Mouse (Mus musculus): ENCODE results near the gene Scd1.

Scd1 gene

GRCm38 (mm10) chr19:44364029-44364428, 43.6 kb downstream of the Scd1 start:
- DNase-seq (ENCODE audit: low spot score in 2 of 2) = no peak

- peak; percentile 39 to 84 for DNase-seq (ENCODE audit: low spot score in 2 of 2)
These were observed 44.1 kb downstream of the Scd1 start for GRCm38 (mm10) chr19:44363529-44363928.

- no peak for DNase-seq (ENCODE audit: low spot score in 2 of 2)
These were observed 49.0 kb downstream of the Scd1 start for GRCm38 (mm10) chr19:44358700-44359099.

- DNase-seq (ENCODE audit: low spot score in 2 of 2) = peak in 1 of 2 experiments; percentile 60
These were observed 55.9 kb downstream of the Scd1 start for GRCm38 (mm10) chr19:44351756-44352155.

GRCm38 (mm10) chr19:44349689-44350088, 58.0 kb downstream of the Scd1 start:
- no peak for DNase-seq (ENCODE audit: low spot score in 2 of 2)

All from natural killer cell, adult 2 months (primary cell).